Mouse (Mus musculus) CH12.LX (cell line): Measurements from ENCODE around the gene Btbd16.

Experiments
- CTCF ChIP-seq, 2 experiments: IDR thresholded peaks in 1 of 2; conservative IDR thresholded peaks in 1 of 2; 2 replicates each; pipeline ENCODE4 v1.5.1; 2011 to 2012; ENCODE audit warnings: low read depth in 2 of 2, low read length in 2 of 2, improper control_type of control experiment in 1 of 2, inconsistent platforms in 1 of 2, mild to moderate bottlenecking in 1 of 2, moderate library complexity in 1 of 2
- ETS1 ChIP-seq: conservative IDR thresholded peaks from 2 replicates; pipeline ENCODE4 v1.6.1; 2012; ENCODE audit warnings: low read depth, mild to moderate bottlenecking, inconsistent platforms, low read length, improper control_type of control experiment, moderate library complexity
- MAZ ChIP-seq: IDR thresholded peaks from 2 replicates; pipeline ENCODE4 v1.6.1; 2012; ENCODE audit warnings: low read depth, mild to moderate bottlenecking, inconsistent platforms, low read length, improper control_type of control experiment, moderate library complexity
- MEF2A ChIP-seq: IDR thresholded peaks from 2 replicates; pipeline ENCODE4 v1.6.1; 2014; ENCODE audit warnings: low read depth, mild to moderate bottlenecking, inconsistent platforms, low read length, improper control_type of control experiment, borderline replicate concordance
- NRF1 ChIP-seq: IDR thresholded peaks from 2 replicates; pipeline ENCODE4 v1.6.1; 2014; ENCODE audit warnings: low read depth, mild to moderate bottlenecking, inconsistent platforms, low read length, improper control_type of control experiment, moderate library complexity
- POLR2A ChIP-seq: IDR thresholded peaks from 2 replicates; pipeline ENCODE4 v1.6.1; 2011; ENCODE audit warnings: low read depth, mild to moderate bottlenecking, improper control_type of control experiment, low read length
- USF2 ChIP-seq: conservative IDR thresholded peaks from 2 replicates; pipeline ENCODE4 v1.6.1; 2011; ENCODE audit warnings: low read depth, low read length, improper control_type of control experiment

DNA sequence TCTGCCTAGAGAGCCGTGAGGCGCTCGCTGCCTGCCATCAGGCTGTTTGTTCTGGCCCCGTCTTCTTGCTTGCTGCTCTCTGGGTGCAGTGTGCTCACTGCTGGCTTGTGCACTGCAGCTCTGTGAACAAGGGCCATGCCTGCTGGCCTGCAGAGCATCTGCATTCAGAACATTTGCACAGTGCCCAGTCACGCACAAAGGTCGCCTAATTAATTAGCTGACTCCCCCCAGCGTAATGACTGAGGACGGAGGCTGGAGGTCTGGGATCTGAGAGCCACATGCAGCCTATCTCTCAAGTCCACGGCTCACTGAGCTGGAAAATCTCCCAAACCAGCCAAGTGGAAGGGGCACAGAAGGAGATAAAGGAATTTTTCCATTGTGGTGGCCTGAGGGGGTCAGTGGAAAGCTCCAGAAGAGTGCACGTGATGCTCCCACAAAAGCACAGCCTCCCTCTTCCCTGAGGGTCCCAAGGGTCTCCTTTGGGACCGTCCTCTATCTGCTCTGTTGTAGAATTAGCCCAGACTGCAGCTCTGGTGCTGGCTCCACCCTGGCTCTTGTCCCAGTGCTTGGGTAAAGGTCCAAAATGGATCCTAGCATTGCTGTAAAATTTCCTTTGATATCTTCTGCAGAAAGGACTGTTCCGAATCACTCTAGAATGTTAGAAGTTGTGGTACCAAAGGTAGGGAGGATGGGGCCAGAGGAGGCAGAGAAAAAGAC, 64.2 kb downstream of the Btbd16 start:
- TF ChIP-seq MEF2A (no peak), NRF1 (no peak), MAZ (no peak), CTCF (conservative IDR thresholded peaks at IDR 0.05 in 1 of 2, IDR thresholded peaks at IDR 0.05 in 1 of 2; ENCODE audit: low read depth in 2 of 2, low read length in 2 of 2) (no peak), POLR2A (no peak), USF2 (no peak), ETS1 (no peak)
